Mouse (Mus musculus): ENCODE results near the gene Sp110.
"Not testable (repeated sequence)": the region's sequence is repeated elsewhere in the genome, so short reads cannot be mapped to it uniquely, and the experiment has no call there.

Gene Sp110

GRCm38 (mm10) chr1:85546442-85546841 is 52.2 kb downstream of the Sp110 start:
- in situ Hi-C loops (cut with MboI), result not testable (repeated sequence)

GRCm38 (mm10) chr1:85543818-85544217 is 54.8 kb downstream of the Sp110 start:
- in situ Hi-C loops (cut with MboI), result not testable (repeated sequence)

GRCm38 (mm10) chr1:85528451-85529110 is 70.0 kb downstream of the Sp110 start:
- in situ Hi-C loops (cut with MboI), result not testable (repeated sequence)

Data from mature B cell (primary cell).